Mouse (Mus musculus): ENCODE measurements around the gene Trmt1.
"Not testable (repeated sequence)": the region's sequence is repeated elsewhere in the genome, so short reads cannot be mapped to it uniquely, and the experiment has no call there.

Trmt1 gene

DNA sequence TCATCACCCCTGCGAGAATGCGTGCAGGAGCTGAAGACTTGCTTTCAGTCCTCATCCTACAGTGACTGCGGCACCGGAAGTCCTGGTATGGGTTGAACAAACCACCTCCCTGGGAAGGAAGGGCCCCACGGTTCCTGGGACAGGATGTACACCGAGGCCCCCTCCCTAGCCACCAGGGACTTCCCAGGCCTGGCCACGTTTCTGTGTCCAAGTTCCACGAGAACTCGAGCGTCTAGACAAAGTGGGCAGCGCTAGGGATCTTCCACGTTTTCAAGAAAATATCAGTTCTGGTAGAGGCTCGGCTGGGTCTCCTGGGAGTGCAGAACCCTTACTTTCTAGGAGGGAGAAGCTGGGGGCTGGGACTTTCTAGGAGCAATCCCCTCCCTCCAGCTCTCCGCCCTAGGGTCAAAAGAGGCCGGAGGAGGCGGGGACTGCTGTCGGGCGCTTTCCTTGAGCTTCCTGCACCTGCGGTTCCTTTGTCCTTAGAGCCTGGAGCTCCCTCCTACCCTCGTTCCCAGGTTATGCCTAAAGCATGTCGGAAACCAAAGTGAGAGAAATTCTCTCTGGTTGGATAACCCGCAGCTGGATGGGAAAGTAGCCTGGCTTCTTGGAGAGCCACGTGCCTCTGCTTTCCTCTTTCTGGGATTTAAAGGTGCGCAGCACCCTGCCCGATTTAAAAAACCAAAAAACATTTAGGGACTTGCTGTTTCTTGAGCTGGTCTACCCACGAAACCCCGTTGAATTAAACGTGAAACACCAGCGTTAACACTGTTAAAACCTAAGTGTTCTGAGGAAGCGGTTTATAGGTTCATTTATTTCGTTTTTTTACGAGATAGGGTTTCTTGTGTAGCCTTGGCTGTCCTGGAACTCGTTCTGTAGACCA, 25.9 kb upstream of the Trmt1 start:
- DNase-seq = peak; percentile 64

DNA sequence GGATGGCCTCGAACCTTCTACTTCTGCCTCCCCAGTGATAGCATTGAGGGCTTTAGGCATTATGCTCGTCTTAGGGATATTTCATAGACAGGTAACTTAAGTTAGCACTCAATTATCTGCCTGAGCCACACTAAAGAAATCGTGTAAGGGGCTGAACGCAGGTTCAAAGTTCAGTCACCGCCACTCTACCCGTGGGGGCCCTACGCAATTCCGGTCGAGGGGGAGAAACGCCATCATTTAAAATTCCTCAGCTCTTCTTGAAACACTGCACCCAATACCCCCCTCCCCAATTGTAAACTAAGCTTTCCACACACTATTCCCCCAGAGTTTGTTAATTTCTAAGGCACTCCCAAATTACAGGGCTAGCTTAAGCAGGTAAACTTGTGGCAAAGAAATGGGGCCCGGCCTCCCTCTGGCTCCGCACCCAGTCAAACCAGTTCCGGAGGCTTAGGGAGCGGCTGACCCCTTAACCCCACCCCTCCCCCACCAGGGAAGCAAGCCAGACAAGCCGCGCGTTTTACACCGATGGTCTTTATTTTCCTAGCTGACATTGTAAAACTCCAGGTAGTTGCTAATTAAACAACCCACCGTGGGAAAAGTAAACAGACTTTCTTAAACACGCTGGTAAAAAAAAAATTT, 25.2 kb upstream of the Trmt1 start:
- peak; percentile 46 for DNase-seq

- DNase-seq = peak; percentile 69
Measured at GRCm38 (mm10) chr8:84661458-84661871, 24.6 kb upstream of the Trmt1 start.

GRCm38 (mm10) chr8:84661961-84662571, 24.0 kb upstream of the Trmt1 start:
- no peak for DNase-seq

DNA sequence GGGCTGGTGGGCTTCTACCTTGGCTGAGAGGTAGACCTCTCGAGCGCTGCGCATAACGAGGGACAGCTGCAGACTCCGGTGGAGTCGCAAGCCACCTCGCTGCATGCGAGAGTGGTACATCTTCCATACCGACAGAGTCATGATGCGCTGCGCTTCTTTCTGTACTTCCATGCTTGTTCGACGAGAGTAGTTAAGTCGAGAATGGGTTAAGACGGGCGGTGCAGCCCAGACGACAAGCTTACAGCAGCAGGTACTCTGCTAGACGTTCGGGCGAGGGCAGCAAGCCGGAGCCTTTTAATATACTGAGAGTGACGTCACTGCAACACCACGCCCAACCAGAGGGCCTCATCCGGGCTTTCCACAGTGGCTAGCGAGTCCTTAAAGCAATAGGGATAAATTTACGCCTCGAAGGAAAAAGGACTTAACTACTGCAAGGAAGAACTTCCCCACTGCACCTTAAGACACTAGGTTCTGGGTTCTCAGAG, 23.5 kb upstream of the Trmt1 start, which contains the start of gene Ier2:
Ier2 (minus strand) TSS at position 272 of the 485 bp plus-strand sequence.
- peak; percentile 98 for DNase-seq

- DNase-seq = peak; percentile 99
Measured at GRCm38 (mm10) chr8:84663483-84664327, 22.4 kb upstream of the Trmt1 start.

GRCm38 (mm10) chr8:84664566-84665384, 21.3 kb upstream of the Trmt1 start:
- peak; percentile 93 for DNase-seq

- DNase-seq = no peak
Measured at GRCm38 (mm10) chr8:84665385-84665893, 20.7 kb upstream of the Trmt1 start.

- DNase-seq = no peak
Measured at GRCm38 (mm10) chr8:84668081-84668480, 18.0 kb upstream of the Trmt1 start.

DNA sequence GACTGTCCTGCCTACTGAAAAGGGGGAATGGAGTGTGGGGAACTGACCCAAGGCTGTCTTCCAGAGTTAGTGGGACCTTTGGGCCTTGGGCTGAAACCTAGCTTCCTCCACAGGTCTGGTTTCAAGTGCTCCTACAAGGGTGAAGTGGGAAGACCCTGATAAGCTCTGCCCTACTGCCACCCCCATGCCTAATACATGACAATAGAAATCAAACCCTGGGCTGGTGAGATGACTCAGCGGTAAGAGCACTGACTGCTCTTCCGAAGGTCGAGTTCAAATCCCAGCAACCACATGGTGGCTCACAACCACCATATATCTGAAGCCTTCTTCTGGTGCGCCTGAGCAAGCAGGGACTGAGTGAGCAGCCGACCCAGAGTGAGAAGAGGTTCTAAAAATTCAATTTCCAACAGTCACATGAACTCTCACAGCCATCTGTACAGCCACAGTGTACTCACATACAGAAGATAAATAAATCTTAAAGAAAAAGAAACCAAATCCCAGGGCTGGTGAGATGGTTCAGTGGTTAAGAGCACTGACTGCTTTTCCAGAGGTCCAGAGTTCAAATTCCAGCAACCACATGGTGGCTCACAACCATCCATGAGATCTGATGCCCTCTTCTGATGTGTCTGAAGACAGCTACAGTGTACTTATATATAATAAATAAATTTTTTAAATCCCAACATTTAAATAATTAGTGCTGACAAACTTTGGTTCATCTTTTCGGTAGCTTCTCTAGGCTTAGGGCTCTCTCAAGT, 17.2 kb upstream of the Trmt1 start:
- DNase-seq = no peak

DNA sequence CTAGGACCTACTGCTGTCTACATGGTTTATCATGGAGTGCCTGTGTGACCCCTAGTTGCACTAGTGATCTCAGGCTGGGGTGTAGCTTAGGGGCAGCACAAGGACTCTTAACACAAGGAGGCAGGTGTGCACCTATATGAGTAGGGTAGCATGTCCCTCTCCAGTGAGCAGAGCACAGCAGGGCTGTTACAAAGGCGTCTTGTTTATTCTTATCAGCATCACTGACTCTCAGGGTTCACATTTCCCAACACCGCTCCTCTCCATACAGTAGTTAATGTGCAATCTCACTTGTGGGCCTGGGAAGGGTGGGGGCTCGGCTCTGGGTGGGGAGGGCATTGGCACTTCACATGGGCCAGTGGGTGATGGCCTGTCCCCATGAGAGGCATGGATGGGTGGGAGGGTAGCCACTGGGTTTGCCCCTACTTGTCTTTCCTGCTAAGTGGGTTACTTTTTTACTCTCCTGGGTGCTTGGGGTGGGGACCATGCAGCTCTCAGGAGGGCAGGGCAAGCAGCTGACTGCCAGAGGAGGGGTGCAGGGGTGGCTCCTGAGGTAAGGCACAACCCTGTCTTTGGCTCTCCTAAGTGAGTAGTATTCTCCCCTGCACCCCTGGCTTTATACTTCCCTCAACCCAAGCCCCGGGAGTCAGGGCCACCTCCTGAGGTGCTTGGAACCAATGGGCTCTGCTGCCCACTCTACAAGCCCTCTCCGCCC, 15.7 kb upstream of the Trmt1 start:
- not testable (repeated sequence) for DNase-seq

DNA sequence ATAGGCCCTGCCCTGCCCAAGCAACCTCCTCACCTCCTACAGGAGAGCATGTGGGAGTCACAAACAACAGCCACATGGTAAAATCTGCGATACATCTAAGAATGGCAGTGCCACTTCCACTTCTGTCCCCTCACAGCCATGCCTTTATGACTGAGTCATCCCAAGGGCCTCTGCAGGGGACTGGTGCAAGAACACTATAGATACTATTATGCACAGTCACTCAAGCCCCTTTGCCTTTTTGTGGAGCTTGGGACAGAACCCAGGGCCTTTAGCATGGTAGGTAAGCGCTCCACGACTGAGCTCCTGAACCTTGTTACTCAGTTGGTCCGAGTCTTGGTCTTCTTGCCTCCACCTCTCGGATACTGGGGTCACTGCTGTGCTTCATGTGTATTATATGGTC, 8.8 kb upstream of the Trmt1 start:
- no peak for DNase-seq

GRCm38 (mm10) chr8:84681476-84681875, 4.6 kb upstream of the Trmt1 start:
- no peak for DNase-seq

DNA sequence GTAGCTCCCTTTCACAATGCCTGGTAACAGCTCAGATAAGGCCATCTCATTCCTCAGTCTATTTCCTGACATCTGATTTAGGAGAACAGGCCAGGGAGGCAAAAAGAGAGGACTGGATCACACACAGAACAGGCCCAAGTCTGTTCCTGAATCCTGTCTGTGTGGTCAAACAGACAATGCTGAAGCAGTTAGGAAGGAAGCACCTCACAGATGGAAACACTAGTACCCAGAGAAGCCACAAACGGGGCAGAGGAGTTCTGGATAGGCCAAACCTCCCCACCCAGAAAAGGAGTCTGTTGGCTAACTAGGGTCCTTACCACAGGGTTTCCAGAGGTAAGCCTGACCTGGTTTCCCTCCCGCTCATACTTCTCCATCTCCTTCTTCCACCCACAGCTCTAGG, 3.9 kb upstream of the Trmt1 start:
- DNase-seq = no peak

- no peak for DNase-seq
Measured at GRCm38 (mm10) chr8:84684537-84684936, 1.6 kb upstream of the Trmt1 start.

GRCm38 (mm10) chr8:84687003-84687704, 1.0 kb downstream of the Trmt1 start:
- peak; percentile 69 for DNase-seq

DNA sequence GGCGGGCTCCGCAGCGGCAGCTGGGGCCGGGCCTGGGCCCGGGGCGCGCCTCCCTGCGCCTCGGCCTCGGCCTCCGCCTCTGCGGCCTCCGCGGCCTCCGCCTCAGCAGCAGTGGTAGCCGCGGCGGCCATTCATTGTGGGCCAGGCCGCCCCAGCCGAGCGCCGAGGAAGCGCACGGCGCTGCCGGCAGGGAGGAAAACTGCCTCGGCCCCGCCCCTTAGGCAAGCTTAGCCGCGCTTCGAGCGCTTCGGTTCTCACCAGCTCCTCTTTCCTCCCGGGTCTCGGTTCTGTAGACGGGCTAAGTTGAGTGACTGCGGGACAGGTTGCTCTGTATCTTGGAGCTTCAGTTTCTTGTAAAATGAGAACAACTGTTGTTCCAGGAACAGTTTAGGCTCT, 1.6 kb downstream of the Trmt1 start, which contains the start of gene Nacc1:
Nacc1 (minus strand) TSS at position 158 of the 396 bp plus-strand sequence.
- peak; percentile 93 for DNase-seq

GRCm38 (mm10) chr8:84689091-84689915, 3.2 kb downstream of the Trmt1 start:
- DNase-seq = peak; percentile 97

Measured in retina, postnatal 1 day (tissue).